Mouse (Mus musculus) ES-E14 (cell line): Measurements from ENCODE around the gene Hdac9. TPM values are rescaled to one million over a fixed set of nuclear protein-coding genes. Genes with fewer than 3 reads are reported as not detected.

Experiments used
- DNase-seq: peaks from one replicate; pipeline ENCODE4 v3.0.0-alpha.2; 2013; ENCODE audit warnings: low read depth, low spot score
- H3K27ac ChIP-seq: 2 replicates; pipeline ENCODE4 v1.5.1; 2012; ENCODE audit warnings: low read depth, mild to moderate bottlenecking, low read length, moderate library complexity, mixed read lengths; ENCODE audit not compliant: poor library complexity, insufficient read depth, severe bottlenecking
- H3K36me3 ChIP-seq: 2 replicates; pipeline ENCODE4 v1.6.1; 2012; ENCODE audit warnings: mild to moderate bottlenecking, low read length, moderate library complexity, mixed read lengths; ENCODE audit not compliant: control insufficient read depth, poor library complexity, insufficient read depth, severe bottlenecking
- H3K4me1 ChIP-seq, 2 experiments: fragments of 150-350 bp in 1 of 2; sonication (generic) in 1 of 2; 2 replicates each; pipeline ENCODE4 v1.6.1; 2012; ENCODE audit warnings: low read length in 2 of 2, mild to moderate bottlenecking in 1 of 2, mixed read lengths in 1 of 2; ENCODE audit not compliant: control insufficient read depth in 2 of 2, insufficient read depth in 2 of 2, poor library complexity in 1 of 2
- H3K4me3 ChIP-seq, 2 experiments: fragments of 150-350 bp in 1 of 2; sonication (generic) in 1 of 2; 2 replicates each; pipeline ENCODE4 v1.5.1; 2012; ENCODE audit warnings: low read length in 2 of 2, low read depth in 1 of 2, mild to moderate bottlenecking in 1 of 2, mixed read lengths in 1 of 2; ENCODE audit not compliant: insufficient read depth in 1 of 2, poor library complexity in 1 of 2, severe bottlenecking in 1 of 2
- H3K9ac ChIP-seq: 2 replicates; pipeline ENCODE4 v1.6.1; 2012; ENCODE audit warnings: low read depth, mild to moderate bottlenecking, low read length, mixed read lengths; ENCODE audit not compliant: poor library complexity, insufficient read depth, severe bottlenecking
- H3K9me3 ChIP-seq: fragments of 150-350 bp; sonication (generic); 2 replicates; pipeline ENCODE4 v1.6.1; 2012; ENCODE audit warnings: low read depth, mild to moderate bottlenecking, low read length; ENCODE audit not compliant: control insufficient read depth, insufficient read depth
- CHD2 ChIP-seq: IDR thresholded peaks from 2 replicates; pipeline ENCODE4 v1.6.1; 2014; ENCODE audit warnings: mild to moderate bottlenecking, low read depth, low read length, inconsistent platforms
- HCFC1 ChIP-seq: IDR thresholded peaks from 2 replicates; pipeline ENCODE4 v1.6.1; 2012; ENCODE audit warnings: low read length, inconsistent platforms, borderline replicate concordance; ENCODE audit not compliant: insufficient read depth
- MAFK ChIP-seq: IDR thresholded peaks from 2 replicates; pipeline ENCODE4 v1.6.1; 2014; ENCODE audit warnings: mild to moderate bottlenecking, low read depth, low read length, inconsistent platforms; ENCODE audit not compliant: insufficient read depth
- ZC3H11A ChIP-seq: IDR thresholded peaks from 2 replicates; pipeline ENCODE4 v1.6.1; 2012; ENCODE audit warnings: low read depth, mild to moderate bottlenecking, inconsistent platforms, low read length, borderline replicate concordance
- ZNF384 ChIP-seq: IDR thresholded peaks from 2 replicates; pipeline ENCODE4 v1.6.1; 2012; ENCODE audit warnings: low read depth, low read length, inconsistent platforms
- in situ Hi-C, 2 experiments: fragments of 600-800 bp; cut with MboI; formaldehyde crosslinking; loops; one replicate each; pipeline ENCODE4 v1.15.1; 2025; ENCODE audit warnings: low sequenced_read_pairs in 2 of 2, inconsistent platforms in 1 of 2; ENCODE audit not compliant: unreplicated experiment in 2 of 2
- total RNA-seq: library from RNA; depleted of rRNA; stranded (reverse); fragments of 300-350 nt; gene quantifications from 2 replicates; pipeline ENCODE4 v1.2.3, GENCODE M21; 2012

The Hdac9 gene
- total RNA-seq, 1 experiment: 0.58 TPM

- H3K9me3 ChIP-seq: no peaks in the 10 kb centered on the region
- no peak overlapping the region for H3K27ac ChIP-seq
- no peak overlapping the region for H3K4me3 ChIP-seq
- TF ChIP-seq ZNF384 (no peak), MAFK (no peak), ZC3H11A (no peak), CHD2 (no peak), HCFC1 (no peak)
- H3K4me1 ChIP-seq: no peaks in the 10 kb centered on the region
- no peak overlapping the region for H3K9ac ChIP-seq
- no peak for DNase-seq
- in situ Hi-C loops: no loop called here
- no peaks in the 10 kb centered on the region for H3K36me3 ChIP-seq
Observed at GRCm38 (mm10) chr12:34579220-34579619, 337.7 kb downstream of the Hdac9 start.

- Histone ChIP-seq H3K27ac (no peak overlapping the region), H3K36me3 (no peaks in the 10 kb centered on the region), H3K4me3 (no peak overlapping the region), H3K9me3 (no peaks in the 10 kb centered on the region), H3K9ac (no peak overlapping the region), H3K4me1 (no peaks in the 10 kb centered on the region)
- DNase-seq: no peak
- TF ChIP-seq ZC3H11A (no peak), ZNF384 (no peak), CHD2 (no peak), HCFC1 (no peak)
- in situ Hi-C loops: no loop called here
Observed at GRCm38 (mm10) chr12:34571069-34571468, 345.8 kb downstream of the Hdac9 start.

GRCm38 (mm10) chr12:34569472-34569871 lies 347.4 kb downstream of the Hdac9 start:
- Histone ChIP-seq H3K36me3 (no peaks in the 10 kb centered on the region), H3K4me3 (no peak overlapping the region), H3K4me1 (no peaks in the 10 kb centered on the region), H3K9me3 (no peaks in the 10 kb centered on the region), H3K9ac (no peak overlapping the region), H3K27ac (no peak overlapping the region)
- in situ Hi-C loops: no loop called here
- no peak for DNase-seq
- TF ChIP-seq ZNF384 (no peak), HCFC1 (no peak), MAFK (no peak), ZC3H11A (no peak), CHD2 (no peak)

- Histone ChIP-seq H3K27ac (no peak overlapping the region), H3K9me3 (no peaks in the 10 kb centered on the region), H3K4me1 (no peaks in the 10 kb centered on the region), H3K36me3 (no peaks in the 10 kb centered on the region), H3K9ac (no peak overlapping the region), H3K4me3 (no peak overlapping the region)
- in situ Hi-C loops: no loop called here
- TF ChIP-seq CHD2: no peak
- TF ChIP-seq ZC3H11A: no peak
- no peak for TF ChIP-seq MAFK
- no peak for TF ChIP-seq HCFC1
- no peak for TF ChIP-seq ZNF384
- DNase-seq: no peak
Observed at GRCm38 (mm10) chr12:34569052-34569451, 347.8 kb downstream of the Hdac9 start.

- TF ChIP-seq ZNF384 (no peak), ZC3H11A (no peak), MAFK (no peak), CHD2 (no peak), HCFC1 (no peak)
- in situ Hi-C loops: no loop called here
- H3K9ac ChIP-seq: no peak overlapping the region
- H3K4me3 ChIP-seq: no peak overlapping the region
- no peaks in the 10 kb centered on the region for H3K4me1 ChIP-seq
- H3K27ac ChIP-seq: no peak overlapping the region
- no peak for DNase-seq
- H3K9me3 ChIP-seq: no peaks in the 10 kb centered on the region
- H3K36me3 ChIP-seq: no peaks in the 10 kb centered on the region
Observed at GRCm38 (mm10) chr12:34562331-34562730, 354.6 kb downstream of the Hdac9 start.
